Mouse (Mus musculus): ENCODE results near the gene Slc25a4.
"Not testable (repeated sequence)": the region's sequence is repeated elsewhere in the genome, so short reads cannot be mapped to it uniquely, and the experiment has no call there.

Slc25a4 gene

GRCm38 (mm10) chr8:46210404-46211315, at the start of gene Slc25a4:
Slc25a4 (minus strand) TSS chr8:46211284.
- DNase-seq, result peak; percentile 97

- DNase-seq, result no peak
Observed at GRCm38 (mm10) chr8:46257921-46258682, 47.0 kb upstream of the Slc25a4 start.

- no peak for DNase-seq
Observed at GRCm38 (mm10) chr8:46252456-46252855, 41.4 kb upstream of the Slc25a4 start.

- no peak for DNase-seq
Observed at GRCm38 (mm10) chr8:46251561-46251960, 40.5 kb upstream of the Slc25a4 start.

GRCm38 (mm10) chr8:46246346-46246745, 35.3 kb upstream of the Slc25a4 start:
- no peak for DNase-seq

- DNase-seq, result no peak
Observed at GRCm38 (mm10) chr8:46242946-46243345, 31.9 kb upstream of the Slc25a4 start.

- DNase-seq, result peak; percentile 83
Observed at GRCm38 (mm10) chr8:46241568-46242374, 30.7 kb upstream of the Slc25a4 start.

GRCm38 (mm10) chr8:46236441-46237223, 25.5 kb upstream of the Slc25a4 start:
- DNase-seq, result no peak

GRCm38 (mm10) chr8:46234736-46235135, 23.7 kb upstream of the Slc25a4 start:
- no peak for DNase-seq

- DNase-seq, result no peak
Observed at GRCm38 (mm10) chr8:46232798-46233197, 21.7 kb upstream of the Slc25a4 start.

GRCm38 (mm10) chr8:46231968-46232367, 20.9 kb upstream of the Slc25a4 start:
- not testable (repeated sequence) for DNase-seq

- no peak for DNase-seq
Observed at GRCm38 (mm10) chr8:46226622-46227021, 15.5 kb upstream of the Slc25a4 start.

- DNase-seq, result no peak
Observed at GRCm38 (mm10) chr8:46225501-46225900, 14.4 kb upstream of the Slc25a4 start.

GRCm38 (mm10) chr8:46220566-46220965, 9.5 kb upstream of the Slc25a4 start:
- no peak for DNase-seq

GRCm38 (mm10) chr8:46216838-46217237, 5.8 kb upstream of the Slc25a4 start:
- peak; percentile 79 for DNase-seq

- DNase-seq, result no peak
Observed at GRCm38 (mm10) chr8:46213971-46214480, 2.9 kb upstream of the Slc25a4 start.

- peak; percentile 83 for DNase-seq
Observed at GRCm38 (mm10) chr8:46212194-46212593, 1.1 kb upstream of the Slc25a4 start.

- peak; percentile 73 for DNase-seq
Observed at GRCm38 (mm10) chr8:46211611-46212071, 557 bp upstream of the Slc25a4 start.

- no peak for DNase-seq
Observed at GRCm38 (mm10) chr8:46209057-46209456, 2.0 kb downstream of the Slc25a4 start.

GRCm38 (mm10) chr8:46208354-46208753, 2.7 kb downstream of the Slc25a4 start:
- no peak for DNase-seq

- DNase-seq, result no peak
Observed at GRCm38 (mm10) chr8:46206107-46206506, 5.0 kb downstream of the Slc25a4 start.

Measured in kidney, postnatal 14 days (tissue).